Mouse (Mus musculus) embryo, embryonic 9.5 days (tissue): ENCODE measurements at regions not wholly inside any gene's neighbourhood (a gene's known extent, or its start where the extent isn't known, plus 50 kb on each side); places are given as distances from the start of the nearest gene placed in this dataset.

ENCODE experiments used
- DNase-seq: peaks from one replicate; pipeline ENCODE4 v3.0.0-alpha.2; 2017; ENCODE audit errors: extremely low spot score

- no peak for DNase-seq
Measured at GRCm38 (mm10) chr8:27837903-27838302, 390.4 kb downstream of the Poteg start.

DNA sequence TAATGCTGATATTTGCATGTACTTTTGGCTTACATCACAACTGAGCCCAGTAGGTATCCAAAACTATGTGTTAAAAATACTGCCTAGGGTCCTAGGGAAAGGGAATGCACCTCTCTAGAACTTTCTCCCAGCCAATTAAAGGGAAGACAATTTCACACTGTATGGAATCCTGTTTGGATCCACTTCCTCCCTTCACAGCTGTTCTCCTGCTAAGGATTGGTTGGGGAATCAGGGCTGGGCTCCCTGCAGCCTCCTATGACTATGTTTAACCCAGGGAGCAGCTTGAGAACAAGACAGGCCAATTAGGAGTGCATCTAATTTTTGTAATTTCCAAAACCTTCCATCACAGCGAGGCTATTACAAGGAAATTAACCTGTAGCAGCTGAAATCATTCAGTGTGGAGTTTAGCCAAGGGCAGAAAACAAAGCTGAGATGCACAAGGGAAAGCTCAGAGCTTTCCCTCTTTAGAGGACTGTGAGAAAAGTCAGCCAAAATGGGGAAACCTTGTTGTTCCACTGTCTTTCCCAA is 419.1 kb downstream of the Poteg start:
- DNase-seq: no peak

GRCm38 (mm10) chr8:27868591-27868990 is 421.1 kb downstream of the Poteg start:
- no peak for DNase-seq

DNA sequence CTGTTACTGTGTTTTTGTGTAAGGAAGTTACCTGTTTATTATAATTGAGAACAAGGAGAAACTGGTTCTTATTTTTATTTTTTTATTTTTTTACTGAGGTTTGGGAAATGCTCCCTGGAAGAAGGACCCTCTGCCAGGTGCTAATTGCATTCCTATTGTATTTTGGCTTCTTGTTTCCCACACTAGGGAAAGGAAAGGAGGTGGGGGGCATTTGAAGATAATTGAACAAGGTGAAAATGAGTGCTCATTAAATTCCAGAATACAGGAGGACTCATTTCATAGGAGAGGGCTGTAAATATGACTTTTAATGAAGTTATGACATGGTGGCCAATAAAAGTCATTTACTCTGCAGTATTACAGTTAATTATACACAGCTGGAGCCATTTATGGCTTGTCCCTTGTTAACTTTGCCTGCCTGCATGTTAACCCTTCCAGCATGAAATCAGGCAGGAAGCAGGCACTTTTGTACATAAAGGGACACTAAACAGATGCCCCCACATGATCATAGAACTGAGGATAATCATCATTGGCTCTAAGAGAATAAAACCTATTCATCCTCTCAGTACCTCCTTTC is 430.3 kb downstream of the Poteg start:
- no peak for DNase-seq

DNA sequence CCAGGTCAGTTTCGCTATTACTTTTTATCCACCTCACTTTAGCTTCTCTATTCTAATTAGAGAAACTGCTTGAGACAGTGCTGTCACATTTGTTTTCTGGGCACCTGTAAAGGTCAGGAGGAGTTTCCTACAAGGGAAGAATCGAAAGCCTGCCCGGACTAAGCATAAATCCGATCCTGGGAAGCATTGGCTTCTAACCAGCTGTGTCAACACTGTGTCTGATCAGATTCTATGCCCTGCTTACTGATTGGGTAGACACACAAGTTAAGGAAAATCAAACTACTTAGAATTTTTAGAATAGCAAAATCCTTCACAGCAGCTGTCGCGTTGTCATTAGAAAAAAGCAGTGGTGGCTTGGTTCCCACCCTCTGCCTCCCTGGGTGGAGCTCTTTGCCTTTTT is 441.8 kb downstream of the Poteg start:
- no peak for DNase-seq

DNA sequence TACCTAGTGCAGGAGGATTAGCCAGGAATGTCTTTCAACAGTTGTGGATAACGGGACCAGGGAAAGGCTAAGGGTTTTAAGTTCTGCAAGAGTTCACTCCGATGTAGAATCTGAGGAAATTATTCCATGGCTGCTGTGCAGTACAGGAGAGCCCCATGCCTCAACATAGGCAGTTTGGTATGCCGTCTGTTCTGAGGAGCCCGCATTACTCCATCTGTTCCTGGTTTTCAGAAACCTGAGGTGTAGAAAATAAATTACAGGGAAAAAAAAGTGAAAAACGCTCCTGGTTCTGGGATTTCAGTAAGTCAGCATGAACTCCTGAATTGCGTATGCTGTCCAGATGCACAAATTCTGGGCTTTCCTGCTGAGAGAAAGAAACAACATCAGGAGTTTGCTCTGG is 446.9 kb downstream of the Poteg start:
- DNase-seq: no peak

DNA sequence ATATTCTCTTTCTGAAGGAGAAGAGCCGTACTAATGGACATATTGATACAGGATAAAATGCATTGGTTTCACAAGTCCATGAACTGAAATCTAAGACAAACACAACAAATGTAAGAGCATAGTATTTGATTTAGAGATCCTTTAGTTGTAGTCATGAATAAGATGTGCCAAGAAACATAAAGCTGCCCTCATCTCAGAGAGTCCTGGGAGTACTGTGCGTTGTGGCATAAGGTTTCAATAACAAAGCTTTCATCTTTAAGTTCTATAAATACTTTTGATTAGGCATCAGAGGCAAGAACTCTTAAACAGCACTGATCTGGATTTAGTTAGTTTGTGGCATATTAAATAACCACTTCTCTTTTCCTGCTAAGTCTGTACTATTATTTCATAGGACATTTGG is 452.6 kb downstream of the Poteg start:
- DNase-seq: no peak

- peak; percentile 17 for DNase-seq
Measured at GRCm38 (mm10) chr8:27903796-27904195, 456.3 kb downstream of the Poteg start.

GRCm38 (mm10) chr8:27909347-27909945 is 462.0 kb downstream of the Poteg start:
- DNase-seq: no peak

GRCm38 (mm10) chr8:27938559-27939492 is 491.4 kb downstream of the Poteg start:
- no peak for DNase-seq

GRCm38 (mm10) chr8:27955000-27955399 is 507.5 kb downstream of the Poteg start:
- DNase-seq: no peak

DNA sequence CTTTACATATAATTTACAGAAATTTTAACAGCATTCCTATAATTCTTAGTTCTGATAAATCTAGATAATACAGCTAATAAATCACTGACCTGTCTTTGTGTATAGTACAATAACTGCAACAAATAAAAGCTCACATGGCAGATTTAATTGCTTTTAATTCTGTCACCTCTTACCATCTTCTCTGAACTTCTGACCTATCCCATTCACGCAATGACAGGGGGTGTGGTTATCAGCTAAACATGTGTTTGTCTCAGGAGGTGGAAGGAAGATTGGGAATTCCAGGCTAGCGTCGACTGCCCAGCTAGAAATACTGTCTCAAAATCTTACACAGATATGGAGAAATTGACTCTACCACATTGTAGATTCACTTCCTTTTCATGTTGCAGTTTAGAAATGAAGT is 533.5 kb downstream of the Poteg start:
- peak; percentile 10 for DNase-seq

DNA sequence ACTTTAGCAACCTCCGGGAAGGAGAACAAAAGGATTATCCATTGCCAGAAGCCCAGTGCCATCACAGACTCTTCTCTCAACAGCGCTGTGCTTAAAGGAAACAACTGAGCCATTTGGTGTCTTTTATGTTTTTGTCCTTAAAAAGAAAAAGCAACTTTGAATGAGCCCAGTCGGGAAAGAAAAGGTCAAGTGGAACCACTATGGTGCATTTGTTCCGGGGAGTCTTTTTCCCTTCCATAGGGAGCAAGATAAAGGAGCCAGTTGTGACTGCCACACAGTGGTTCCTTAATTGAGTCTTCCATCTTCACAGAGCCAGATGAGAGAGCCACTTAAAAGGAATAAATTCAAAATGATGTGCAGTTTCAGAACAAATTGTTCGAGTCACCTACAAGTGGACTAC is 534.3 kb downstream of the Poteg start:
- DNase-seq: peak; percentile 19

DNA sequence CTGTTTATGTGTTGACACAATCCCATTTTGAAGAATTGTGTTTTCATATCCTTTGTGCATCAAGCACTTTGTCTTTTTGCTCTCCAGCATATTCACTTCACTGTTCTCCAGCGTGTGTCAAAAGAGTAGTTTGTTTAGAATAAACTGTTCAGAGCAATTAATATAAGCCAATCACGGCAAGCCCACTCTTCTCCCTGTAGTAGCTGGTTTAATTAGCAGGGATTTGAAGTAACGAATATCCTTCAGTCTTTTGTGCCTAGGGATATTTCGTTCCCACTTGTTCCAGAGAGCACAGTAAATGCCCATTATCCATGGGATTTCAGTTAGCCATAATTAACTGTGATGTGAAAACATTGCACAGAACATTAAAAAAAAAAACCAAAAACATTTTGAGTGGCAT is 565.4 kb downstream of the Poteg start:
- no peak for DNase-seq
